Mouse (Mus musculus) cerebellum, adult 9-10 months (tissue): ENCODE measurements around the gene 1700011M02Rik.
A peak's percentile ranks its signal among the peaks of the same experiment; 100 is the strongest.
"Not testable (repeated sequence)": the region's sequence is repeated elsewhere in the genome, so short reads cannot be mapped to it uniquely, and the experiment has no call there.

ENCODE experiments used
- DNase-seq: peaks from one replicate; pipeline ENCODE4 v3.0.0; 2022

Gene 1700011M02Rik

DNA sequence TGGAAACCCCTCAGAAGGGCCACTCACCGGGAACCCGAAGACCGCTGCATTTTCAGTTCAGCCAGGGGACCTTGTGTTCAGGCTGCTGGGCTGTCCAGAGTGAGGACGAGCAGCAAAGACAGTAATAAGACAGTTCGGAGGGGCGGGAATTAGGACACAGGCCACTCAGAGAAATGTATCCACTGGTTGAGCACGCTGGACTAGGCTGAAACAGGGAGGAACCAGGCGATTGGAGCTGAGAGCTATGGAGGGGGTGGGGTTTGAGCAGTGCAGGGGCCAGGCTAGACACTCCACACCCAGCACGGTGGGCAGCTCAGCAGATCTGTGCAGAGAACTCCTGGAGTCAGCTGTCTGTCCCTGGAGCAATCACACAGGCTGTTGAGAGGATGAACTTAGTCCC is at the start of gene 1700011M02Rik, which contains the start of gene Dmrtc1a:
TSS of gene 1700011M02Rik (plus strand) at position 319 of the 400 bp plus-strand sequence.
TSS of gene Dmrtc1a (minus strand) at position 101 of the 400 bp plus-strand sequence.
- not testable (repeated sequence) for DNase-seq

DNA sequence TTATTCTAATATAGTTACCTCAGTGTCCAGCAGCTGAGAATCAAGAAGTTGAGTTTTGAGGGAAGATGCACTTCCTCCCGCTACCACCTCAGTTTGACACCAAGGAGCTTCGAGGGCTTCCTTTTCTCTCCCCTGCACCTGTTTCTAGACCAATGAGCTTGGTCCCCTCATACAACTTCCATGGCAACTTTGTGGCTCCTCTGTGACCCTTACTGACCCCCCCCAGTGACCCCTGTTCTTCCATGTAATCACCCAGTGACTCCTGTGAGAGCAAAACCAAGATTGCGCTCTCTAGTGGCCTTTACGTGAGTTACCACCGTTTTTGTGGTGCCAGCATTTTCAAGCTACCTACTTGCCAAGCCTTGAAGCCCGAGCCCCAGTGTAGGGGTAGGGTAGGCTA is 40.8 kb upstream of the 1700011M02Rik start, which contains the start of gene 1700031F05Rik:
TSS of gene 1700031F05Rik (minus strand) at position 101 of the 400 bp plus-strand sequence.
- DNase-seq: no peak

- DNase-seq: not testable (repeated sequence)
Measured at GRCm38 (mm10) chrX:102914823-102915222, 6.1 kb downstream of the 1700011M02Rik start.

DNA sequence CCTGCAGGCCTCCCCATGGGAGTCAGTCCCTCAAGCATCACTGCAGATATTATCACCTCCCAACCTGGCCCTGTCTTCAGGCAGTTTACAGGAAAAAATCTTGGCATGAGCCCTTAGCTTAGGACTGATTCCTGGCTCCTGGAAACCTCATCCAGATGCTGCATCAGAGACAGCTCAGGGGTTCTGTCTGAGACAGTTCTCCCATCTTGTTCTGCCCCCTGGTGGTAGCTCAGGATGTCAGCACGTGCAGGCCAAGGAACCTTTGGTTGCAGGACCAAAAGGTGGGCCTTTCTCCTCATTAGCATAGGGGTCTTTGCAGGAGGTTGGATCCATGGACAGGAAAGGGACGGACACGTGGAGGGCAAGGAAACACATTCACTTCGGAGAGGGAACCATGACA is 18.0 kb downstream of the 1700011M02Rik start:
- peak; percentile 17 for DNase-seq

DNA sequence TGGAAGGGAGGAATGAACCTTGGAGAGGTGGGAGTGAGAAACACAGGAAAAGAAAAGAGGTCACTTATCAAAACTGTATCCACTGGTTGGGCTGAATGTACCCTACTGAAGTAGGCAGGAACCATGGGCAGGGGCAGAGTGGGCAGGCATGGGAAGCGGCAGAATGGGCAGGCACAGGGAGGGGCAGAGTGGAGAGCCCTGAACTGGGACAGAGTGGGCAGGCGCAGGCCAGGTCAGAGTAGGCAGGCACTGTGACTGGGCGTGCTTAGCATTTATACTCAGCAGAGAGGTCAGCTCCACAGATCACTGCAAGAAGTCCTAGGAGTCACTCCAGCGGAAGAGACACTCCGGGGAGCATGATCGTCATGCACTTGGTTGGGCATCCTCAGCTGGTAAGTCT is 19.4 kb downstream of the 1700011M02Rik start, which contains the start of gene 1700018G05Rik:
TSS of gene 1700018G05Rik (plus strand) at position 301 of the 400 bp plus-strand sequence.
- DNase-seq: not testable (repeated sequence)

DNA sequence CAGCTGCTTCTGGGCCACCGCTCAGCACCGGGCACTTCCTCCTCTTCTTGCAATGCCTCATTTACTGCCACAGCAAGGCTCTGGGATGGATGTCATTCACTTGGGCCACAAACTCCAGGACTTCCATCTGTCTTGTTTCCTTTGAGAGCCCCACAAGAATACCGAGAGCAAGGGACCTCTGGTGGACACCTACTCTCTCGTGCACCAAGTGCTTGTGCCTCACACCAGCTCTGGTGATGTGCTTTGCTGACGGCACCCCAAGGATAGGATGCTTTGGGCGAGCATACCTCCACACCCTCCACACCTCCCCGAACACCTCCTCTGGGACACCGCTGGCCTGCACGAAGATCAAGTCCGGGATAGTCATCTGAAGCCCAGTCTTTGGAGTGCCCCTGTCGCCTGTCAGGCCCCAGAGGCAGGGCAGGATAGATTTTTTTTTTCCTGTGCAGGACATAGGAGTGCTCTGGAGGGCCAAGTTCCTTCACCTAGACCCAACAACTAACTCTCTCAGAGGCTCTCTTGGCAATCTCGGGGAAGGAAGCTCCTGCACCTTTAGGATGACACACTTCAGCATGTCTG is 24.4 kb downstream of the 1700011M02Rik start:
- peak; percentile 19 for DNase-seq

- DNase-seq: peak; percentile 61
Measured at GRCm38 (mm10) chrX:102933571-102934394, 25.1 kb downstream of the 1700011M02Rik start.

GRCm38 (mm10) chrX:102934395-102934764 is 25.7 kb downstream of the 1700011M02Rik start:
- no peak for DNase-seq

DNA sequence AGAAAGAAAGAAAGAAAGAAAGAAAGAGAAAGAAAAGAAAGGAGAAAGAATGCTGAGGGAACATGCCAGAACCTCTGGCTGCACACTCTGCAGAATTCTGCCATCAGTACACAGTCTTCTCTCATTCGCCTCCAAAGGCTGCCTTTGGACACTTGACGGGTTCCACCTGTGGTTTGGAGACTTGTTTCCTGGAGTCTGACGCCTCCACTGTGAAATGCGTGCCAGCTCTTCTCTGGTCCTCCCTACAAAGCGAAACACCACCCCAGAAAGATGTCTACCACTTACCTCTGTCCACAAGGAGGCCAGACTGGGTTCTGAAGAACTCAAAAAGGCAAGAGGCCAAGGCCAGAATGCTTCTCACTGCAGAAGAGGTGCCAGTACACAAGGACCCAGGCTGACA is 28.0 kb downstream of the 1700011M02Rik start:
- no peak for DNase-seq

GRCm38 (mm10) chrX:102950136-102950535 is 41.4 kb downstream of the 1700011M02Rik start:
- DNase-seq: not testable (repeated sequence)

DNA sequence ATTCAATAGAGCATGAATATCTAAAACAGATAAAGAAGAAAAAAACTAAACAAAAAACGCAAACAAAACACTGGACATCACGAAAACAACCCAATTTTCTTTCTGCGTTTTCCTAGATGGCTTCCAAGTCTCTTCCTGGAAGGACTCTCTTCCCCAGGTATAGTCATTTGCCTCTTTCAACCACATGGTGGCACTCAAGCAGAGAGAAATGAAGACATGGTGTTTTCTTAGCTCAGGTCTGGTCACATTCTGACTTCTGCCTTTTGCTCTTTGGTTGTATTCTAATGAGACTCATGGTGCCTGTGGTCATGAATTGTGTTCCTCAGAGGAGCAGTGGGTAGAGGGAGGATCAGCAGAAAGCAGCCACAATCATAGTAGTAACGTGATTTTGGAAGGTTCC is 50.2 kb downstream of the 1700011M02Rik start:
- DNase-seq: peak; percentile 55
